Mouse (Mus musculus): ENCODE results near the gene Med6.

DNA sequence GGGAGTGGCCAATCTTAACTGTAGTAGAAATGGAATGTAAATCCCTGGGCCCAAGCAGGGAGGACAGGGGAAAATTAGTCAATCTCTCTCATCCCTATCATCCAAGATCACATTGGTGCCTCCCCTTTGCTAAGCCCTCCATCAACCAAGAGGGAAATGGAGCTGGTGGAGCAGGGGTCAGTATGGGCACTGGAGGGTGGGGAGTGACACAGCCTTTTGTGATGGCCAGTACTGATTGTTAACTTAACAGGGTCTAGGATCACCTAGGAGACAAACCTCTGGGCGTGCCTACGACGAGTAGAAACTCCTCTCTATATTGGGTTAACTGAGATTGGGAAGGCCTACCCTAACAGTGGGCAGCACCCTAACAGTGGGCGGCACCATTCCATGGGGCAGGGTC is 28.6 kb upstream of the Med6 start:
- TF ChIP-seq TAL1 (IDR thresholded peaks at IDR 0.05; ENCODE audit: low read length) = no peak
- no peak for TF ChIP-seq GATA1 (IDR thresholded peaks at IDR 0.05; ENCODE audit: low read length)

Measured in erythroblast, embryonic 14.5 days (primary cell).